Mouse (Mus musculus) 3134 (cell line): ENCODE data around the gene Arhgap44.

Source experiments
- DNase-seq: peaks from one replicate; pipeline ENCODE4 v3.0.0-alpha.2; 2011; ENCODE audit warnings: low spot score; ENCODE audit not compliant: insufficient read length; ENCODE audit errors: extremely low read depth

Arhgap44 gene

DNA sequence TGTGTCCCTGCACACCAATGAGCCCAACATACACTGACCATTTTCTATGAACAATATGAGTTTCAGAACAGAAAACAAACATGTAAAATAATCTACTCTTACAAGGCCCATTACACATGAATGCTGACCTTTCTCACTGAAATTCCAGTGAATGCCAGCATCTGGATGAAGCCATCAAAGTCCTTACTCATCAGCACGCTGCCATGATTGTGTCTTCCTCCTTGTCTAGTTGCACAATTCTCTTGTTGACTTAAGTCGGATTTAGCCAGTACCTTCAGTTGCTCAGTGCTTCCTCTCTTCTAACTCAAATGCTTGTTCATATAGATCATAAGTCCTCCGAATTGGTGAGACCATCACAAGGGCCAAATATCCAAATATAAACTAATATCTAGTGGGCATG is 23.7 kb downstream of the Arhgap44 start:
- DNase-seq, result no peak

DNA sequence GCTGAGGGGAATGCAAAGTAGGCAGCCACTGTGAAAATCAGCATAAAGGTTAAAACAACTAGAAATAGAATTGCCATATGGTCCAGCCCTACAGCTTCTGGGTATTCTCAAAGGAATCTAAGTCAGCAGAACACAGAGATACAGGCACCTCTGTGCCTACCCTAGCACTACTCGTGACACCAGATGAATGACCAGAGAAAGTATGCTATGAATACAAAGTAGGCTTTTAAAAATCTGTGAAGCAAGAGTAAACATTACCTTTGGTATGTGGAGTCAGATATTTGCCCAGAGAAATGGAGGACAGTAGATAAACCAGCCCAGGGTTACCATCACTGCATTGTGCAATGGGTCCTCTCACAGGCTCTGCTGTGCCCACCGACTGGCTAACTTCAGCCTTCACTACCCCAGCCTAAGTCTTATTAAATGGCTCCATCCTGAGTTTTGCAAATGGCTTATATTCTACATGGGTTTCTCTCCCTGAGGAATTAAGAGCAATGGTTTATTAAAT is 25.6 kb downstream of the Arhgap44 start:
- no peak for DNase-seq

DNA sequence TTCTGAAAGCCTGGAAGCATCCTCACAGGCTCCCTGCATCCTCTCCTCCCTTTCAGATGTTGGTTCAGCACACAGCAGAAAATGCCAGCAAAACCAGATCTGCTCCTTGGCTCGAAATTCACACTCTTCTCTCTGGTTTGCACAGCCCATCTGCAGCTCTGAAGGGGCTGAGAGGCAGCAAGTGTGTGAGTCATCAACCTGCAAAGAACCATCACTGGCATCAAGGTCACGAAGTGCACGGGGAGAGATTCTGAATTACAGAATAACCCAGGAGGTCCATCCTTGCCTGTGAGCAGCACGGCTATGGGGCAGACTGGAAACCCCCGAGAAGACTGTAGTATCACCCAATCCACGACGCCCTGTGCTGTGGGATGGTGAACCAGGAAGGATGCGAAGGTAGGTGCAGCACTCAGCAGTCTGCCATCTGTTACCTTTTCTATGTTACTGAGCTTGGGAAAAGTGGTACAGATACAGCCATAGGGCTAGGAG is 27.5 kb downstream of the Arhgap44 start:
- DNase-seq, result no peak

DNA sequence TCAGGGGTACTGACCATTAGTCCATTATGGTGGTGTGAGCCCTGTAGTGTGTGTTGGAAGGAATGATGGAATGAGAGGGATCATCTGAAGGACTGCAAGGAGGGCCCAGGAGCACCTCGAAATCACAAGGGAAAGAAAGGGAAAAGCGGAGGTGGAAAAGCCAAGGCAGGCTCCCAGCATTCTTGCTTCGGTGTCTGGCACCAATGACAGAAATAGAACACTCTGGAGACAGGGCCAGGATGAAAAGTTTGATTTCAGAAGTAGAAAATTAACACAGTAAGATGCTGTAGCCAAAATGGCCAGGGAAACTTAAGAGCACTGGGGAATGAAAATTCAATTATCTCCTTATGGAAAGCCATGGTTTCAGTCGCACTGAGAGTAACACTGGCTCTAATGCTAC is 29.1 kb downstream of the Arhgap44 start:
- DNase-seq, result no peak

DNA sequence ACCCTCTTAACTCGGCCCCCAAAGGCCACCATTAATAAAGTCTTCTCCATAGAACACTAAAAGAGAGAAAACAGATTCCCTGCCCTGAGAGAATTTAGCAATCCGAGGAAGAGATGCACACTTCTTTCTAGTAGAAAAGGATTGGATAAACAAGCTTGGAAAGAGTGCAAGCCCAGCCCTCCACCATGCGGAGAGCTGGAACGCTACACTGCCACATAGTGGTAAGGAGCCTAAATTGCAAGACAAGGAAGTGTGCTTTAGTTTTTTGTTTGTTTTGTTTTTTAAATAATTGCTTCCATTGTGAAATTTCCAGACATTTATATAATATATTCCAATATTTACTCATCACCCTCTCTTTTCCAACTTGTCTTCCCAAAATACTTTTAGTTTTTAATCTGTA is 33.7 kb downstream of the Arhgap44 start:
- DNase-seq, result no peak

DNA sequence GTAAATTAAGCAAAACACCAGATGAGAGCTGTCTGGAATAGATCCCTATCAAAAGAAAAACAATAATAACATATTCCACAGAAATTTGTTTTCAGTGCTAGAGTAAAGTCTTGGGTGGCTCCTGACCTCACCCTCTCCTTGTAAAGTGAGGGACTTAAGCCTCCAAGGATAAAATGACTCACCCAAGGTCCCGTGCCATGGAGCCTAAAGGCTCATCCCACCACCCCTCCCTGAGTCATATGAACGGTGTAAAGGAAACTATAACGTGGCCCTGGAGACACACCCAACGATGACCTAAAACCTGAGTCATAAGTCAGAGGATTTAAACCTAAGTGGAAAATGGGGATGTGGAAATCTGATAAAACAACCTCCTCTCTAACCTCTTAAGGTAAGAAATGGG is 34.1 kb downstream of the Arhgap44 start:
- DNase-seq, result peak; percentile 62

DNA sequence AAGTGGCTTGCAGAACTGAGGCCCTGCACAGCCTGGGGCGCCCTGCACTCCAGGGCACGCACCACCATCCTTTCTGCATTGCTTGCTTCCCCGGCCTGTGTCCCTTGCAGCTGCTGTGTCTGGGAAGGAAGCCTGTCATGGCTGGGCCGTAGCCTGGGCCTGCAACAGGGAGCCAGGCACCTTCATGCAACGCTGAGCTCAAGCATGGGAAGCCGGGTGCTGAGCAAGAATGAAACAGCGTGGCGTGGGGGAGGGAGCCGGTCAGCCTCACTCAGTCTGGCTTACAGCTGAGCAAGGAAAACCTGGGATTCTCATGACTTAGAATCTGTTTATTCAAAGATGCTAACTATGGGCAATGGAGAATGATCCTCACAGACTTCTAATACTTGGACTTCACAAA is 36.2 kb downstream of the Arhgap44 start:
- no peak for DNase-seq

DNA sequence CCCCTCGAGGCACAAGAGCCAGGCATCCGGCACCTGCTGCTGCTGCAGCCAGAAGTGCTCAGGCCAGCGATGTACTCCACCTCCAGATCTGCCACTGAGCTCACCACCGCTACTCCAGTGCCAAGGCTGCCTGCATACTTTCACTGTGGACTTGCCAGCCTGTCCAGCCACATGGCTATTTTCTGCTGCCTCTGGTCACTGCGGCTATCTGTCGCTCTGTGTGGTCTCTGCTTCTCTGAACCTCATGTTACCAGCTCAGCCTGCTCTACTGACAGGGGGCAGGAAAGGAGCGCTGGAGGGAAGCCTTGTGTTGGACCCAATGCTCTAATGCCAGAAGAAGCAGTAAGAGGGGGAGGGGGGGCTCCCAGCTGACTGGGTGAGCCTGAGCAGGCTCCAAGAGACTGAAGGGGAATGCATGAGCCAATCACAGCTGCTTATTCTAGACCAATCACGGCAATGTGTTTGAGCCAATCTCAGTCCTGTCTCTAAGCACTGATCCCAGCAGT is 37.8 kb downstream of the Arhgap44 start:
- DNase-seq, result no peak

DNA sequence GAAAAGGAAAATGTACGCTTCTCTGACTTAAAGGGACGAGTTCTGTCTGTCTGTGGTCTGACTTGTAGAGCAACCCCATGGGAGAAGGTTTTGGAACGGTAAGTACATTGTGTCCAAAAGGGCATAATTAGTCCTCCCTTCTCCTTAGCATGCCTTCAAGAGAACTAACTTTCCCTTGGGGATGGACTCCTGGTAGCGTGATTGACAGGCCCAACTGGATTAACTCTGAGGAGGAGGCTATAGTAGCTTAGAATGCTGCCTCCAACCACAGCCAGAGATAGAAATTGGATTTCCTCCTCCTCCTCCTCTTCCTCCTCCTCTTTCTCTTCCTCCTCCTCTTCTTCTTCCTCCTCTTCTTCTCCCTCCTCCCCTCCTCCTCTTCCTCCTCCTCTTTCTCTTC is 42.5 kb downstream of the Arhgap44 start:
- DNase-seq, result no peak

DNA sequence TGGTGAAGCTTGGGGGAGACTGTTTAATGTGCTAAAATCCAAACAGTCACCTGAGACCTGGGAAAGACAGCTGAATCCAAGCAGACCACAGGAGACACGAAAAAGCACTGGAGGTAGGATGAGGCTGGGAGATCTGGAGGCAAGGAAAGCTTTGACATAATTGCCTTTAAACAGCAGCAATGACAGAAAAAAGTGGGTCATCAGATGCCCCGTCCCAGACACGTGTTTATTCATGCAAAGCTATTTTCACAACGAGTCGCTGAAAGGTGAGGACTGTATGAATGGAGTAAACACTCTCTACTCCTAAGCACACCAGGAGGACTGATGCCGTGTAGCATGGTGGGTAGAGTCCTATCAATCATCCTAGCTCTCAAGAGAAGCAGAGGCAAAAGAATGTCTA is 47.0 kb downstream of the Arhgap44 start:
- DNase-seq, result no peak

DNA sequence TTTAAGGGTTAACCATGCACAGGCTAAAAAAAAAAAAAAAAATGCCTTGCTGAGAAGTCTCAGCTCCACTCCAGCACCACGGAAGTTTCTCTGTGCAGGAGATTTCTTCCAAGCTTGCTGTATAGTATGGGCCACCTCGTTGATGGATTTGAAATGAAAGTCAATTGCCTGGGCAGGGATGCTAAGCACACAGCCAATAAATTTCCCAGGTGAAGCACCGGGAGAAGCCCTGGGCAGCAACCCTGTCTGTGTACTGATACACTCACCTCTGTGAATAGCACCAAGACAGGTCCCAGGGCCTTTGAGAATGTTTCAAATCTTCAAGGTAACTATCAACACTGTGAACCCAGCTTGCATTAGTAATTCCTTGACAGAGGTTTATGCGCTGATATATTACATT is 50.7 kb downstream of the Arhgap44 start:
- DNase-seq, result no peak

DNA sequence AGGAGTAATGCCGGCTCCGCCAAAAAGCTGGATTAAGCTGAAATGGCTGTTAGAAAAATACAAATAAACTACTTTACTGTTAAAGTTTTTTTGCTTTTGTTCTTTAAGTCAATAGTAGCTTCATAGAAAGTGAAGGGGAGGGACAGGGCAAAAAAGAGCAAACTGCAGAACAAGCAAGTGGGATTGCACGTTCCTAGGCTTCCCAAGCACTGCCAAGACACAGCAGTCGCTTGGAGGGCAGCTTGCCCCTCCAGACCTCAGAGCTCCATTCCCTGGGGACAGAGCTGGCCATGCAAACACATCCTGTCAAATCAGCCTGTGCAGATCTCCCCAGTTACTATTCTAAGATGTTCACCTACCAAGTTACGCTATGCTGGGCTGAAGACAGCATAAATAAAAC is 51.1 kb downstream of the Arhgap44 start:
- no peak for DNase-seq

DNA sequence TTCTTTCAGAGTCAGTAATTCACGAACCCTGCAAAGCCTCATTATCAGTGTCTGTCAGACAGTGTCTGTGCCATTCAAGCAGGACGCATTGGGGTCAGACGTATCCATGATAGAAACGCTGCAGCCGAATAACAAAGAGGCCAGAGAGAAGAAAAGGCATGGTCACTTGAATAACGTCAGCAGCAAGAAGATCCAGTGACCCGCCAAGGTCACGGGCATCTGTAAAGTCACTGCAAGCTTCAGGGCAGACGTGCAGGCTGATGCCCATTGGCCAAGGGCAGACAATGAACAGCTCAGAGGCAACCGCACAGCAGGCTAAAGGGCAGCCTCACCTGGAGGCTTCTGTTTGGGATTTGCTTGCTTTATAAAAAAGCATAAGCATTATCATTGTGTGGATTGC is 52.7 kb downstream of the Arhgap44 start:
- no peak for DNase-seq

DNA sequence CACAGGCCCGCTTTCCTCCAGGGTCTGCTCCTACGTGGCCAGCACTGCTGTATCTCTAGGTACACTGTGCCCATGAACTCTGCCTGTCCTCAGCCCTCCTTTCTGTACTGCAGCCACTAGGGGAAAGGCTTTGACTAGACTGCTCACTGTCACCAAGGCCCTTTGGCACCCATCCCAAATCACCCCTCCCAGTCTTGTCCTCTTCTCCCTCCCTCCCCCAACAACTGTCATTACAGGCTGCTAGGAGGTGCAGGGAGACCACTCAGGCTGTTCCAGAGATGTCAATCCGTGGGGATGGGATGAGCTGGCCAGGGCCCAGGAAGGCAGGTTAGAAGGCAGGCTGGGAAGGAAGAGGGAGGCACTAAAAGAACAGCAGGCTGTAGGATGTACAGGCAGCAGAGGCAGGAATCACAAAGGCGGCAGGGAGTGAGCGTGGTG is 55.0 kb downstream of the Arhgap44 start:
- no peak for DNase-seq

DNA sequence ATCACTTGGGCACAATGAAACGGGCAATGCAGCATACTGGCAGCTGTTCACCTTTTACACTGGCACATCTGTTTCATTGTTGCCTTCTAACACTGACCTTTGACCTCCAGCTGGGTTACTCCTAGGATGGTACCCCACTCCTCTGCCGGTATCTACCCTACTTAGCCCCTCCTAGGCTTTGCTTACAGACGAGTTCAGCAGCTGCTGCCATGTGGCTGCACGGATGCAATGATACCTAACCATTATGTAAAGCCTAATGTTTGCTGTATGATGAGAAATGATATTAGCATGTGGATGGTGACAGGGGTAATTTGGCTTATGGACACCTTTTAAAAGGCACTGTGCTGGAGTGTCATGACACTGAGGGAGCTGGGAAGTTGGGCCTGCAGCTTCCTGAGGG is 55.6 kb downstream of the Arhgap44 start:
- no peak for DNase-seq

DNA sequence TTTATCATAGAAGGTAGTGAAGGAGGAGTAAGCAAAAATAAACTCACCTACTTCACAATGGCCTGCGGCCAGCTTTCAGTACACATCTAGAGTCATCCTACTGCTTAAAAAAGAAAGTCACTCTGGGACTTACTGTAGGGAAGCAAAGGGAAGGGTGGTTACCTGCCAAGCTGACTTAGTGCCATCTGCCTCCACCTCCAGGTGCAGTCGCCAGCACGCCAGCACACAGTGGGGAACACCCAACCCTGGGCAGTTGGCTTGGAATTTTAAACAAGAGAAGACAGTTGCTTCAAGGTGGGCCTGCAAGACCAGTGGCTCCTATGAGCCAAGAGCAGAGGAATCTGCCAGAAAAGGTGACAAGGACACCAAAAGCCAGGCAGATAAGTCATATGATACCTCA is 58.7 kb downstream of the Arhgap44 start:
- DNase-seq, result no peak

DNA sequence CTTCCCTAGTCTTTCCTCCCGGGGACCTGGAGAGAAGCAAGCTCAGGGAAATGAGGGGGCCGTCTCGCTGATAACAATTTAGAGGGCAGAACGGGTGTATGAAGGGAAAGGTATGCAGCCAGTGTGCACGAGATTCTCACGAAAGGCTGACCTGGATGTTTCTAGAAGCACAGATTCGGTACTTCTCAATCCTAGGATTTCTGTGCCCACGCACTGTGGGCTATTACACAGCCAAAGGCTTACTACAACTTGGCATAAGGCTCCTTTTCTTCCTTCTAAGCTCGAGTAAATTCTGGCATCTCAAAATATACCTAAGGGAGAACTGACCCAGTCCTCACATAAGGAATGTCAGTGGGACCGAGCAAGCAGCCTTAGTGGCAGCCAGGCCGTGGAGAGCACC is 61.6 kb downstream of the Arhgap44 start:
- DNase-seq, result no peak

DNA sequence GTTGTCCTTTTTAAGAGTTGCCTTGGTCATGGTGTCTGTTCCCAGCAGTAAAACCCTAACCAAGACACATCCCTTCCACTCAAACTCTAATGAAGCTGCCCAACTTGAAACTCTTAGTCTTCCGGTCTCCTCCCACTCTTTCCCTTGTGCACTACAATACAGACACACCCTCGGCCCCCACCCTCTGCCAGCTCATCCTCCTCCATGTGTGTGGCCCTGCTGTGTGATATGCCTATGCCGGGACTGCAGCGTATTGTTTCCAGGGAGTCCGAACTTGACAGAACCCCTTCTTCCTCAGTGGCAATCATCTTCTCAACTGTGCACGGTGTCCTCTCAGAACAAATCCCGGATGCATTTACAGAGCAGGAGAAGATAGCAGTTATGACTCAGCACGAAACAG is 62.7 kb downstream of the Arhgap44 start:
- no peak for DNase-seq

DNA sequence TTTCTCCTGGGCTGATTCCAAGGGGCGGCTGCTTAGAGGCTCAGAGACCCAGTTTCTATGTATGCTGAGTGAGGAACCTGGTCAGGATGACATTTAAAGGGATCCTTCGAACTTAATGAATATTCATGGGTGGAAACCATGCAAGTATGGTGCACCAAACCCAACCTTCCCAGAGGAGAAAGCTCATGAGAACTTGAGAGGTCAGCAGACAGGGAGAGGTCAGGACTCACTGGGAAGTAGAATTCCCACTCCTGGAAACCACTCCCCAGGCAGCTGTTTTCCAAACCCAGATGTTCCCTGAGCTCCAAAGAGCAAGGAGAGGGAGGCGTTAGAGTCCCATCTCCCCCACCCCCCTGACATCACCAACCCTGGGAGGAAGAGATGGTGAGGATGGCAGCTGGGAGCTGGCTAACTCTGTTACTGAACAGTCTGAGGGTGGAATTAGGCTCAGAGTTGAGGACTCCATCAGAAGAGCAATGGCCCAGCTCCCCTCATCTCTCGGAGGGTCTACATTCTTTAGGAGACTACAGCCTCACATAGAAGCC is 65.2 kb downstream of the Arhgap44 start:
- no peak for DNase-seq

DNA sequence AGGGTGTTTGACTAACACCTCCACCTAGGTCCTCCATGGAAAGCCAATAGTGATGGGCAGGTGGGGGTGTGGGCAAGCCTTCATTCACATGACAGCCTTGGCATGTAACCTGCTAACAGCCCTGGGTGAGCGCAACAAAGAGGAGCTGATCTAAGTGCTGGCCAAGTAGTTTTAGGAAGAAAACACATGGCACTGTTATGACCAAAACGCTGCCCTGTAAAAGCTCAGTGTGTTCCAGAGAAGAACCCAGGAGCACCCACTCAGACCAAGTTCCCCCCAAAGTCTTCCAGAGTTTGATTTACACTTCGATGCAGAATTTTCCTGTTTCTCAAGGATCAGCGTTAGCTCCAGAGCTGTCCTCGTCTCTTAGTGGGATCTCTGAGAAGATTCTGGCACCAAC is 65.9 kb downstream of the Arhgap44 start:
- DNase-seq, result no peak

DNA sequence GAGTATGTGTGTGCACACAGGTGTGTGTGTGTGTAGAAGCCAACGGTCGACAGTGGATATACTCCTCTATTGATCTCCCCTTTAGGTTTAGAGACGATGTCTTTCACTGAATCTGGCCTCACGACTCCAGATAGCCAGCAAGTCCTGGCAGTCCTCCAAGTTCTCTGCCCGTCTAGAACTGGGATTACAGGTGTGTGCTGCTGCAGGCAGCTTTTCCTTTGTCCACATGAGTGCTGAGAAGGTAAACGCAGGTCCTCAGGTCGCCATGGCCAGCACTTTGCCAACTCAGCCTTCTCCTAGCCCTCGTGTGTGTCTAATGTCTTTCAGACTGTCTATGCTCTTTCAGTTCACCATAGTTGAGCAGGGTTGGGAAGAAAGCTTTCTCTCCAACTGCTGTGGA is 69.9 kb downstream of the Arhgap44 start:
- DNase-seq, result no peak

DNA sequence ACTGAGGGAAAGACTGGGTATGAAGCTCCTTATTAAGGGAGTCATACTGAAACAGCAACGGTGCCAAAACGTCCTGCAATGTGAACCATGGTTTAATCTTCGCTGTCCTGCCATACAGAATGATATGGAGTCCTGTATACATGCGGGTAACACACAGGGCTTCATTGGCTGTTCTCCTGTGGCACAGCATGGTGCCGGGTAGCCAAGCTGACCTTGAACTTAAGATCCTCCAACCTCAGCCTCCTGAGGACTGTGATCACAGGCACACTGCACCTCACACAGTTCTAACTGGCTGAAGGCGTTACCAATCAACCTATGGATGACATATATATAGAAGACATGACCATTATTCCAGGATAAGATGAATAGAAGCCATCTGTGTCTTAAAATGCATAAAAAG is 72.4 kb downstream of the Arhgap44 start:
- no peak for DNase-seq

DNA sequence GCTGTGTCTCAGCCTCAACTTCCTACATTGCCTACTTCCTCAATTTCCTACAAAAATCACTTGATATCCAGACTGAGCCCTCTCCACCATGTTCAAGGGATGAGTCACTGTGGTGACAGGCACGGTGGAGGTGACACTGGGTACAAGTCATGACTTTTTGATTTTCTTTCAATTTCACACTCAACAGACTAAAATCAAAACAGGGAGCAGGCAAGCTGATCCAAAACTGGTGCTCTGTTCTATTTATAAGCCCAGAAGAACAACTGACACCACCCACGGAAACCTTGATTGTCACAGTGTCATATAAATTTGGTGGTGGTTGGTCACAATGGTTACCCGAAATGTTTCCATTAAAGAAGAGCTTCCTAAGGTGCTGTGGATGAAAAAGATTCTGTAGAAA is 72.8 kb downstream of the Arhgap44 start:
- no peak for DNase-seq
